Mouse (Mus musculus): Measurements from ENCODE around the gene Selenoh. TPM values are rescaled to one million over a fixed set of nuclear protein-coding genes. Genes with fewer than 3 reads are reported as not detected.

The Selenoh gene
- total RNA-seq (2021) = 10 to 100 TPM; 32.2 to 49.9 TPM
- long read RNA-seq, experiment 1, transcript Selenoh-203 (4 exons, 747 nt) = major isoform, 16 of 19 reads
- long read RNA-seq, experiment 1, partial matches to known transcripts = 0 of 19 reads
- long read RNA-seq, experiment 1, other reads (novel, unspliced or antisense) = 0 of 19 reads
- long read RNA-seq, experiment 2, transcript Selenoh-203 (4 exons, 747 nt) = major isoform, 19 of 26 reads
- long read RNA-seq, experiment 2, transcript Selenoh-202 (4 exons, 654 nt) = minor isoform, 5 of 26 reads
- long read RNA-seq, experiment 2, partial matches to known transcripts = 1 of 26 reads
- long read RNA-seq, experiment 2, other reads (novel, unspliced or antisense) = 0 of 26 reads

- DNase-seq (ENCODE audit: low spot score in 2 of 2) = peak; percentile 72 to 84
Observed at GRCm38 (mm10) chr2:84670569-84670933, at the start of gene Selenoh. Gene Selenoh (minus strand): TSS chr2:84670770.

- DNase-seq (ENCODE audit: low spot score in 2 of 2) = no peak
Observed at GRCm38 (mm10) chr2:84717357-84717756, 46.8 kb upstream of the Selenoh start.

DNA sequence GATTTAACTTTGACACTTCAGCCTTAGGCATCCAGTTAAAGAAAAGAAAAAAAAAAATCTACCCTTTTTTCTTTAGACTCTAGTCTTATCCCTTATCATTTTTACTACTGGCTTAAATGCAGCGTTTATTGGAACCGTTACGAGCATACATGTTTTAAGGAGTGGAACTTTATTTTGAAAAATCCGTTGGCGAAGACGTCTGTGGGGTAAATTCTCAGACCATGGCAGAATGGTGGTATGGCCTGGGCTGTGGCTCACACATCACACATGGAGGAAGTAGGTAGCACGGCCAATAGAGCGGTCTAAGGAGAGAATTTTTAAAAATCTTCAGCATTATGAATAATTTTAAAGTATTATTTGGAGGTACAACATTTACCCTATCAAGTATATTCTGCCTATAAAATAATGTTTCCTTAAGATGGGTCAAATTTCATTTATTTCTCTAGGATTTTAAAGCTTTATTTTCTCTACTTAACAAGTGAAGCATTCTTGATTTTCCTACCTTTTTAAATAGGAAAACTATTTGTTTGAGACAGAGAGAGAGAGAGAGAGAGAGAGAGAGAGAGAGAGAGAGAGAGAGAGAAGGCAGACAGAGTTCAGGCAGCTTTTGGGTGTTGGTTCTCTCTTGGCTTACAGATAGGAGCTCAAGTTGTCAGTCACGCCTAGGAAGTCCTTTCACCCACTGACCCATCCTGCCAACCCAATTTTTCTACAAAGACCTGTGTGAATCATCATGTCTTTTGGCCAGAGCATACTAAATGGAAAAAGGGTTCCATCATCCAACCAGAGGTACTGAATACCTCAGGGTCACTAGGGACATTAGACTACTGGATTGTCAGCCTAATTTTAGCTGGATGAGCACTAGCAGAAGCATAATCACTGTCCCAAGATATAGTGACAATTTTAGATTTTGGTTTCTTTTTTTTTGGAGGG lies 46.1 kb upstream of the Selenoh start:
- DNase-seq (ENCODE audit: low spot score in 2 of 2) = no peak

DNA sequence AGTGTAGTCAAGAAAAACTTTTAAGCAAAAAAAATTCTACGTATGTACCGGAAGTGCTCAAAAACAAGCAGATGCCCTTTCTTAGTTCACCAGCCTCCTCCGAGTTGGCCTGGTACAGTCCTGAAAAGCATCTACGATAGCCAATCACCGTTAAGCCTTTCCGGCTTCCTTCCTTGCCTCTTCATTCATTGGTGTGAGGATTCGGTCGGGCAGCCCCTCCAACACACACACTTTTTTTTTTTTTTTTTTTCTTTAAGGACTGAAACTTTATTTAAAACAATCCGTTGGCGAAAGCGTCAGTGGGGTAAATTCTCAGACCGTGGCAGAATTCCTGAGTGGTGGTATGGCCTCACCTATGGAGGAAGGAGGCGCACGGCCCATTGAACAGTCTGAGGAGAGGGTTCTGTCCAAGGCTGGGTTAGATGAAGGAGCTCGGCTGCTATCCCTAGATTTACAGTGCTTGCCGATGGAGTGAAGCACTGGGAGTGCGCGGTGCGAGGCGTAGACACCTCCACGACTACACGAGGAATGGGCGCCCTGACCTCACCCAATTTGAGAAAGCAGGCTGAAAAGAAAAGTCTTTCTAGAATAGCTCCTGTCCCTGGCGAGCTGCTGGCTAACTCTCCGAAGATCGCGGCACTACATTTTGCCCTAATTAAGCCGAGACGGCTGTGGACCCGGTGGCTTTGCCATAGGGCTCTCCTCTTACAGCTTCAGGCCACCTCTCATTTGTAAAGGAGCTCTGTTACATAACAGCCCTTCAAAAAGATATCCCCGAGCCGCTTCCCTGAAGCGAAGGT lies 45.2 kb upstream of the Selenoh start:
- DNase-seq (ENCODE audit: low spot score in 2 of 2) = peak; percentile 35 to 51

- peak; percentile 99 for DNase-seq (ENCODE audit: low spot score in 2 of 2)
Observed at GRCm38 (mm10) chr2:84714811-84715561, 44.4 kb upstream of the Selenoh start, which contains the start of gene Zdhhc5. Gene Zdhhc5 (minus strand): TSS chr2:84715180.

DNA sequence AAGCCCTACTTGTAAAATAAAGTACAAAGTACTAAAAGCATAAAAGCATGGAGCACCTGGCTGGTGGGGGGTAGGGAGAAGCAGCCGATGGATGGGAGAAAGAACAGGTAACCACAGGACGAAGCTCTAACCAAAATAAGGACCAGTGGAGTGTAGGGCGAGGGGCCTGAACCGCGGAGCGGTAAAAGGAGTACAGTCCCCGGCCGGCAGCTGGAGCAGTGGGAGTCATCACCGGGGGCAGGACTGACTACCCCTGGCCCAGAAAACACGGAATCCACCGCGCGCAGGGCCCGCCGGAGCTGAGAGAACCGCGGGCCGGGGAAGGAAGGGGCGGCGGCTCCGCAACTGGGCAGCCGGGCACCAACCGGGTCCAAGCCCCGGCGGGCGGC lies 43.8 kb upstream of the Selenoh start:
- no peak for DNase-seq (ENCODE audit: low spot score in 2 of 2)

- DNase-seq (ENCODE audit: low spot score in 2 of 2) = no peak
Observed at GRCm38 (mm10) chr2:84711898-84712297, 41.3 kb upstream of the Selenoh start.

- DNase-seq (ENCODE audit: low spot score in 2 of 2) = no peak
Observed at GRCm38 (mm10) chr2:84707523-84707922, 37.0 kb upstream of the Selenoh start.

- no peak for DNase-seq (ENCODE audit: low spot score in 2 of 2)
Observed at GRCm38 (mm10) chr2:84705295-84705694, 34.7 kb upstream of the Selenoh start.

- no peak for DNase-seq (ENCODE audit: low spot score in 2 of 2)
Observed at GRCm38 (mm10) chr2:84704329-84704728, 33.8 kb upstream of the Selenoh start.

GRCm38 (mm10) chr2:84703497-84703896 lies 32.9 kb upstream of the Selenoh start:
- DNase-seq (ENCODE audit: low spot score in 2 of 2) = no peak

GRCm38 (mm10) chr2:84695007-84695695 lies 24.6 kb upstream of the Selenoh start:
- no peak for DNase-seq (ENCODE audit: low spot score in 2 of 2)

DNA sequence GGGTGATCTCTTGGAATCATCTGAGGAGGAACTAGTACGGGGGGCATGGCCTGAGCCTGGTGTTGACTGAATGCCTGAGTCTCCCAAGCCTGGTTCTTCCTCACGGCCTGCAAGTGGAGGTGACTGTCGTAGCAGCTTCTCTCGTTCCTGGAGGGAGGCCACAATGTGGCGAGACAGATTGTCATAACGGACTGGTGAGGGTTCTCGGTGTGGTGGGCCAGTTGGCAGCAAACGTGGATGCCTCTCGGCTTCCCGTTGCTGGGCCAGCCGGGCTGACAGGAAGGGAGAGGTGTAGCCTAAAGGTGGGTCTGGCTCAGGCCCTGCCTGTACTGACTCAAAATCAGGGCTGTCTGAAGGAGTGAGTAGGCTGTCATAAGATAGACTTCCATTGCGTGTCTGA lies 19.5 kb upstream of the Selenoh start:
- DNase-seq (ENCODE audit: low spot score in 2 of 2) = no peak

- DNase-seq (ENCODE audit: low spot score in 2 of 2) = no peak
Observed at GRCm38 (mm10) chr2:84688080-84688844, 17.7 kb upstream of the Selenoh start.

GRCm38 (mm10) chr2:84682605-84683183 lies 12.1 kb upstream of the Selenoh start:
- DNase-seq (ENCODE audit: low spot score in 2 of 2) = no peak

DNA sequence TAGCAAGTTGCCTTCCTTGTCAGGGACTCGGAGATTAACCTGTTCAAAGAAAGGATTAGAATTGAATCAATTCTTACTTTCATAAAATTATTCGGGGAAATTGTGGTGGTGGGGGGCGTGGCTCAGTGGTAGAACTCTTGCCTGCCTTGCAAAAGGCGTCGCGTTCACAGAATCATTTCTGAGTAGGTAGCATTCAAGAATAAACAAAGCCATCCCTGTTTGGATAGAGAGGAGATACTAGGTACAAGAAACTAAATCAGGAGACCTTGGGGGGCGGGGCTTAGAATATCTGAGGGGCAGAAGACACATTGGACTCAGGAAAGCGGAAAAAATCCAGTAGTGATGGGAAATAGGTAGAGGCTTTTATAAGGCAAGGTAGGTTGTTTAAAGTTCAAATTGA lies 8.4 kb upstream of the Selenoh start, which contains the start of gene Tmx2:
Tmx2 (minus strand) TSS at position 125 of the 400 bp plus-strand sequence.
- no peak for DNase-seq (ENCODE audit: low spot score in 2 of 2)

- DNase-seq (ENCODE audit: low spot score in 2 of 2) = peak; percentile 63 to 88
Observed at GRCm38 (mm10) chr2:84677968-84678880, 7.7 kb upstream of the Selenoh start, which contains the start of the genes Gm28635 and Med19. Gene Gm28635 (minus strand): TSS chr2:84678041. Gene Med19 (plus strand): TSS chr2:84678402.

Data from gastrocnemius, postnatal 4 days (tissue).